Mouse (Mus musculus): ENCODE results near the gene Cdk5rap3. TPM values are rescaled to one million over a fixed set of nuclear protein-coding genes. Genes with fewer than 3 reads are reported as not detected.

Gene Cdk5rap3
- 44.2 and 45.6 TPM in 2 replicates for polyA plus RNA-seq (2015; fragmentation: Nextera tagmentation; extraction: Ambion mirVana)

DNA sequence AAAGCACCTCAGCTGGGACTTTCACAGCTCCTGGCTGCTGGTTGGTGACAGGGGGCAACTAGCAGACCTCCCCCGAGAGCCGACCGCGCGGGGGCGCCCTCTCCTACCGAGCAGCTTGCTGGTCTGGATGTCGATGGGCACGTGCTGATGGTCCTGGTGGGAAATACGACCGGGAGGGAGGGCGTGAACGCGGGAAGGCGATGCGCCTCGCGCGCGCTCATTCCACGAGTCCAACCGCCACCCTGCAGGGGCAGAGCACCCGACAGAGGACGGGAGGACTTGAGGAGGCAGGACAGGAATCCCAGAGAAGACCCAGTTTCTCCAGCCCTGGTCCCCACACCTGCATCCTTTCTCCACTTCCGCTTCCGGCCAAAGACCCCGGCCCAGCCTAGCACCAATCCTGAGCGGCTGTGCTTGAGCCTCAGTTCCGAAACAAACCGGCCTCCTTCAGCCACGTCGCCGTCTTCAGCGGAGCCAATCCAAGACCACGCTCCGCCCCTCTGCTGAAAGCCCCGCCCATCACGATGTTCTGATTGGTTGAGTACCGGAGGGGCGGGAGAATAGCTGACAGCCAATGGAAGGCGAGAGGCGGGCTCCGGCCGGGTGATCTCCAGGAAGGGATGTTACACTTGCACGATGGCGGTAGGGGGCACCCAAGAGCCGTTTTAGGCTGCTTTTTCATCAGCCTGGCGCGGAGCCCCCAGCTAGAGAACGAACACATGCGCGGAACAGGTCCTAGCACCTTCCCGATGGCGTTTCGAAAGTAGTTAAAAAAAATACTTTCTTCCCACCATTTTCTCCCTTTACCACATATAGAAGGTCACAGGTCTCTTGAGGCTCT, at the start of gene Cdk5rap3:
Gene Cdk5rap3 (minus strand): TSS at position 453 of the 841 bp plus-strand sequence.

DNA sequence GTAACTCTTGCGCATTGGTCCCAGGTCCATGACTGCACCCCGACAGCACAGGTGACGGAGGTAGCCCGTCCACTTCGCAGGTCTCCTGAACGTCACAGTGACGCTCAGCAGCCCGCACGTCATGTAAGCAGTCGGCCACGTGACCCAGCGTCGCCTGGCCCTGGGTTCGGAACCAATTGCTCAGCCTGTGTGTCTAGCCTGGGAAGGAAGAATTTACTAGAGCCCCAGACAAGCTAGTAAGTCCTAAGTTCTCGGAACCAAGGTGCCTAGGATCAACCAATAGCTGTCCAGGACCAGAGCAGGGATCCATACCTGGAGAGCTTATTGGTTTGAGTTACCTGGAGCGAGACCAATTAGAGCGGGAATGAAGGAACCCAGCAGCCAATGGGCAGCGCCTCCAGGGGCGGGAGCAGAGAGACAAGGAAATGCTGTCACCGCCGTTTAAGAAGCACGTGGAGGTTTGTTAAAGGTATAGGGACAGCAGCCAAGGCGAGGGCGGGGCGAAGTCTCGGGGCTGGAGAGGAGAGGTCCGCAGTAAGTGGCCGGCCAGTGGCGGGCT, 27.5 kb upstream of the Cdk5rap3 start, which contains the start of gene Pnpo:
Gene Pnpo (minus strand): TSS at position 241 of the 559 bp plus-strand sequence.

DNA sequence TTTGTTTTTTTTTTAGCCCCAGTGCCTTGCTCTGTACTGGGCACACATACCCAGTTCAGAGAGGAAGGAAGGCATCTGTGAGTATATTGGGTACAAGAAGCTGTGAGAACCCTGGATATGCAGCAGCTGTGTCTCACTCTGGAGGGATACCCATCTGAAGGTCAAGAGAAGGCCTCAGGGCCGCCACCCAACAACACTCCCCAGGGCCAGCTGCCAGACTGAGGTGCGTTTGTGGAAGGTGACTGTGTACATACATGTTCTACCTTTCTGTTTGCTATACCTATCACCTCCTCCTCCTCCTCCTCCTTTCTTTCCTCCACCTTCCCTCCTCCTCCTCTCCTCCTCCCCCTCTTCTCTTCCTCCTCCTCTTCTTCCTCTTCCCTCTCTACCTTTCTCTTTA, 11.8 kb upstream of the Cdk5rap3 start, which contains the start of gene Prr15l:
Gene Prr15l (plus strand): TSS at position 17 of the 400 bp plus-strand sequence.

Other genes starting within 250 kb of the Cdk5rap3 start
- 12.6 and 14.4 TPM in 2 replicates for gene Snx11, start 138.9 kb downstream of the Cdk5rap3 start, polyA plus RNA-seq (2015; fragmentation: Nextera tagmentation; extraction: Ambion mirVana)
- gene Cbx1, start 127.4 kb downstream of the Cdk5rap3 start, polyA plus RNA-seq (2015; fragmentation: Nextera tagmentation; extraction: Ambion mirVana), result 48.6 and 50.7 TPM in 2 replicates
- 18.3 and 22.8 TPM in 2 replicates for gene Nfe2l1, start 86.5 kb downstream of the Cdk5rap3 start, polyA plus RNA-seq (2015; fragmentation: Nextera tagmentation; extraction: Ambion mirVana)
- 33.8 and 42.6 TPM in 2 replicates for gene Copz2, start 66.6 kb downstream of the Cdk5rap3 start, polyA plus RNA-seq (2015; fragmentation: Nextera tagmentation; extraction: Ambion mirVana)
- gene Prr15l, start 11.6 kb upstream of the Cdk5rap3 start, polyA plus RNA-seq (2015; fragmentation: Nextera tagmentation; extraction: Ambion mirVana), result 3.2 and 4.4 TPM in 2 replicates
- gene Pnpo, start 27.5 kb upstream of the Cdk5rap3 start, polyA plus RNA-seq (2015; fragmentation: Nextera tagmentation; extraction: Ambion mirVana), result 410 and 492 TPM in 2 replicates
- 14.4 and 14.5 TPM in 2 replicates for gene Sp2, start 66.5 kb upstream of the Cdk5rap3 start, polyA plus RNA-seq (2015; fragmentation: Nextera tagmentation; extraction: Ambion mirVana)
- gene Sp6, start 96.9 kb upstream of the Cdk5rap3 start, polyA plus RNA-seq (2015; fragmentation: Nextera tagmentation; extraction: Ambion mirVana), result 0.11 TPM in 1 of 2 replicates, not detected in the other
- gene Scrn2, start 113.4 kb upstream of the Cdk5rap3 start, polyA plus RNA-seq (2015; fragmentation: Nextera tagmentation; extraction: Ambion mirVana), result 6.8 and 8.7 TPM in 2 replicates
- 0.41 TPM in 2 replicates for gene Lrrc46, start 124.9 kb upstream of the Cdk5rap3 start, polyA plus RNA-seq (2015; fragmentation: Nextera tagmentation; extraction: Ambion mirVana)
- 41.0 and 45.8 TPM in 2 replicates for gene Mrpl10, start 125.1 kb upstream of the Cdk5rap3 start, polyA plus RNA-seq (2015; fragmentation: Nextera tagmentation; extraction: Ambion mirVana)
- gene Osbpl7, start 134.1 kb upstream of the Cdk5rap3 start, polyA plus RNA-seq (2015; fragmentation: Nextera tagmentation; extraction: Ambion mirVana), result 4.7 and 7.1 TPM in 2 replicates
- 0.41 and 0.92 TPM in 2 replicates for gene Tbx21, start 198.8 kb upstream of the Cdk5rap3 start, polyA plus RNA-seq (2015; fragmentation: Nextera tagmentation; extraction: Ambion mirVana)
- gene Tbkbp1, start 235.0 kb upstream of the Cdk5rap3 start, polyA plus RNA-seq (2015; fragmentation: Nextera tagmentation; extraction: Ambion mirVana), result 3.0 and 4.4 TPM in 2 replicates